Mouse (Mus musculus): ENCODE results near the gene Fbxl19. TPM values are rescaled to one million over a fixed set of nuclear protein-coding genes. Genes with fewer than 3 reads are reported as not detected.
A peak's percentile ranks its signal among the peaks of the same experiment; 100 is the strongest.

Fbxl19 gene
- total RNA-seq, 2 experiments from 2014 or later = 13.1 to 13.7 TPM

GRCm38 (mm10) chr7:127801010-127801621 lies 56.8 kb downstream of the Fbxl19 start:
- DNase-seq = peak; percentile 32 to 34

GRCm38 (mm10) chr7:127802313-127802712 lies 58.0 kb downstream of the Fbxl19 start:
- DNase-seq = no peak

- DNase-seq = no peak
These were observed 64.5 kb downstream of the Fbxl19 start for GRCm38 (mm10) chr7:127808821-127809220.

DNA sequence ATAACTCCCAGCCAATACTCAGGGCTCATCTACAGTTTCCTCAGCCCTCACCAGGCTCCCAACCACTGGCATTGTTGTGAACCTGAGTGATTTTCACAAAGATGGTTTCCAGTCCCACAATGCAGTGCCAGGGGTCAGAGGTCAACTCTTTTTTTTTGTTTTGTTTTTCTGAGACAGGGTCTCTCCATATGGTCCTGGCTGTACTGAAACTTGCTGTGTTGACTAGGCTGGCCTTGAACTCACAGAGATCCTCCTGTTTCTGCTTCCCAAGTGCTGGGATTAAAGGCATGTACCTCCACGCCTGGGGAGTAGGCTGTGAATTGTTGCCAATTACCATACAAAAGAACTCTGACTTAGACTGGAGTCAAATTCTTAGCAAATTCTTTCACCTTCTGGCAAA lies 65.5 kb downstream of the Fbxl19 start:
- no peak for DNase-seq

DNA sequence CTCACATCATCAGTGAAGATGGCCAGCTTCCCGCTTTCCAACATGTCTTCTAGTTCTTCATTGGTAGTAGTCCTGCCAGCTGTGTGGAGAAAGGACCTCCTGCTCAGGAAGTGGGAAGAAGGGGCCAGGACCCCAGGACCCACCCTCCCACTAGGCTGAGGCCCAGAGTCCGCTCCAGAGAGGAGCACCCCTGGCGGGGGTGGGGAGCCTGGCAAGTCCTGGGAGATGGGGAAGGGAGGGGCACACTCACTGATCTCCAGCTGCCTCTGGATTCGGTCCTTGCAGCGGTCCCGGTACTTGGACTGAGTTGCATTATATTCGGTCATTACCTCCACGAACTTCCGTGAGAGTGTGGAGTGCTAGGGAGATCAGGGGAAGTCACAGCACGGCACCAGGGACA lies 66.3 kb downstream of the Fbxl19 start:
- no peak for DNase-seq

GRCm38 (mm10) chr7:127811240-127811639 lies 66.9 kb downstream of the Fbxl19 start:
- no peak for DNase-seq

- peak; percentile 72 to 75 for DNase-seq
These were observed 67.9 kb downstream of the Fbxl19 start for GRCm38 (mm10) chr7:127812292-127812691.

GRCm38 (mm10) chr7:127813821-127814220 lies 69.5 kb downstream of the Fbxl19 start:
- peak; percentile 37 to 43 for DNase-seq

DNA sequence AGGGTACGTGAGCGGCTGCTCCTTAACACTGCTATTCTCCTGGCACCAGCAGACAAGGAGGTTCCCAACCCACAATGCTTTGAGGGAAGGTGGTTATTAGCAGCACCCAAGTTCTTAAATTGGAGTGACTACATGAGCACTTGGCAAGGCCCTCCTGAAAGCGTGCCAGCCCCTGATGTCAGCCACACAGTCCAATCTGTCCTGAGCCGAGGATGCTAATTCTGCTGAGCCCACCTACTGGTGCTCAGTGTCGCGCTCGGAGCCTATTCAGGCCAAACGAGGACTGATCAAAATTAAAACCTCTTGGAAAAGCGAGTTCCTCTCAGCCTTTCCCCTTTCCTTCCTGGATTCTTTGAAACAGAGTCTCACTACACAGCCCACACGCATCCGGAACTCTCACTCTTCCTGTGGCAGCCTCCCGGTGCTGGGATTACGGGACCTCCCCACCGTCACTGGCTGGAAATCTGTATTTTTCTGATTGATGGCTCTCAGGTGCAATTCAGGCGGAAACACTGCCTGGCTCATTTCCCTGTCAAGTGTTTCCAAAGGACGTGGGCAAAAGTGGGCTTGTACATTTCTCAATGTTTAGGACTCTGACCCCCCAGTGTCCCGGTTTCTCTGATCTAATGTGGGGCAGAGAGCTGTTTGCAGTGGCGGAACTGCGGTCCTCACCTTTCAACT lies 70.0 kb downstream of the Fbxl19 start:
- DNase-seq = peak; percentile 77

GRCm38 (mm10) chr7:127815116-127815665 lies 70.8 kb downstream of the Fbxl19 start:
- no peak for DNase-seq

DNA sequence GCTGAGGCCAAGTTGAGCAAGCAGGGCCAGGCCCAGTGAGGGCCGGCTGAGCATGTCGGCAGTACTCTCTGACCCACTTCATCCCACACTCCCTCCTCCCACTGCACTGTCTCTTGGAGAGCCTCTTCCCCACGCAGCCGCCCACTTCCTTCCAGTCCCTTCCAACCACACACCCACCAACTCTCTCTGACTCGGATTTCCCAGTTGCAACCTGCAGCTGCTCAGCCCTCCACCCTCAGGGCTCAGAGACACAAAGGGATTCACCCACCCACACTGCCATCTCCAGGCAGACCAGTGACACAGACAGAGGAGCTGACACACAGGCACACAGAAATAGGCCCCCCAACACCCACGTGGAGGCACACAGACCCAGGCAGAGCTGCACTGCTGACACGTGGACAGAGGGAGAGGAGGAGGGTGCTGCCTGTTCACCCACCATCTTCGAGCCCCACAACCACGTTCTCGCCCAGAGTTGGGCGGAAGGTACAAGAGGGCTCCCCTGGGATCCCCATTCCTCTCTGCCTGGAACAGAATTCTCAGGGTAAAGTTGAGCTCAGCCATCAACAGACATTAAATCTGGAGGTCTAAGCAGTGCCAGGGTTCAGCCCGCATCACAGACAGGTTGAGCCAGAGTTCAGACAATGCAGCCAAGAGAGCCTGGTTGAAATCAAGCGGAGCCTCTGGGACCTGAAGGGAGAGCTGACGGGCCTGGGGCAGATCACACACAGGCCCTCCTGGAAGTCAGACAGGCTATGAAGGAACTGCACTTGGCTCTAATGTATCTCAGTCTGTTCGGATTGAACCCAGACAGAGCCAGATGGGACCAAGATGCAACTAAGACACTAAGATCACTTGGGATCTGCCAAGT lies 71.8 kb downstream of the Fbxl19 start:
- peak; percentile 45 to 59 for DNase-seq

- no peak for DNase-seq
These were observed 72.7 kb downstream of the Fbxl19 start for GRCm38 (mm10) chr7:127817053-127817452.

DNA sequence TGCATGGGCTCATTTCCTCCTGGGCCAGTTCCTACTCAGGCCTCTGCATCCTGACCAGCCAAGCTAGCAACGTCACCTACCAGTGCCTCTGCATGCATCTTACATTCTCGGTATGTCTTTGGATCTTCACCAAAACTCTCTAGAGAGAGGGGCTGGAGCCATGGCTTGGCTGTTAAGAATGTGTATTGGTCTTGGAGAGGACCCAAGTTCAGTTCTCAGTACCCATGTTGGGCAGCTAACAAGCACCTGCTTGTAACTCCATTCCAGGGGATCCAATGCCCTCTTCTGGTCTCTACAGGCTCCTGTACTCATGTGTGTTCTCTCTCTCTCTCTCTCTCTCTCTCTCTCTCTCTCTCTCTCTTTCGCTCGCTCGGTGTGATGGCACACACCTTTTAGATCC lies 73.4 kb downstream of the Fbxl19 start:
- DNase-seq = no peak

Small RNAs within 50 kb of the gene (microRNA-seq; reads per million reads assigned to microRNA genes)
- gene Mir762 = not detected

Other genes starting within 250 kb of the Fbxl19 start
- gene Srcap, start 232.6 kb upstream of the Fbxl19 start, total RNA-seq (2021) = 10 to 100 TPM; 83.6 to 95.9 TPM
- 10 to 100 TPM; 19.6 to 20.2 TPM for gene Gm42715, start 225.0 kb upstream of the Fbxl19 start, total RNA-seq (2021)
- not detected for gene Tmem265, start 183.2 kb upstream of the Fbxl19 start, total RNA-seq (2021)
- gene Phkg2, start 171.2 kb upstream of the Fbxl19 start, total RNA-seq (2021) = 10 to 100 TPM; 35.4 to 43.1 TPM
- 1 to 10 TPM; 7.0 to 7.8 TPM for gene Ccdc189, start 155.9 kb upstream of the Fbxl19 start, total RNA-seq (2021)
- gene Rnf40, start 155.8 kb upstream of the Fbxl19 start, total RNA-seq (2021) = 10 to 100 TPM; 55.8 to 60.8 TPM
- gene Zfp629, start 128.7 kb upstream of the Fbxl19 start, total RNA-seq (2021) = 10 to 100 TPM; 19.7 to 20.6 TPM
- gene Bcl7c, start 35.6 kb upstream of the Fbxl19 start, total RNA-seq (2021) = 100 to 1,000 TPM in 1 of 2 experiments, 10 to 100 TPM in 1; 63.6 to 103 TPM
- 1 to 10 TPM; 3.2 to 4.2 TPM for gene Ctf1, start 31.8 kb upstream of the Fbxl19 start, total RNA-seq (2021)
- gene Ctf2, start 12.4 kb upstream of the Fbxl19 start, total RNA-seq (2021) = not detected
- 10 to 100 TPM; 27.7 to 36.3 TPM for gene Orai3, start 25.3 kb downstream of the Fbxl19 start, total RNA-seq (2021)
- gene Setd1a, start 32.1 kb downstream of the Fbxl19 start, total RNA-seq (2021) = 10 to 100 TPM; 36.0 TPM
- gene Gm49388, start 41.1 kb downstream of the Fbxl19 start, total RNA-seq (2021) = 1 to 10 TPM; 4.1 to 6.6 TPM
- gene Hsd3b7, start 56.1 kb downstream of the Fbxl19 start, total RNA-seq (2021) = 10 to 100 TPM; 30.0 to 53.3 TPM
- 100 to 1,000 TPM in 1 of 2 experiments, 10 to 100 TPM in 1; 92.5 to 108 TPM for gene Stx4a, start 79.8 kb downstream of the Fbxl19 start, total RNA-seq (2021)
- 1 to 10 TPM; 4.4 to 4.5 TPM for gene Stx1b, start 80.0 kb downstream of the Fbxl19 start, total RNA-seq (2021)
- 10 to 100 TPM; 30.0 to 31.2 TPM for gene Zfp646, start 131.7 kb downstream of the Fbxl19 start, total RNA-seq (2021)
- gene Zfp668, start 132.3 kb downstream of the Fbxl19 start, total RNA-seq (2021) = 1 to 10 TPM; 6.3 to 7.7 TPM
- 1 to 10 TPM in 1 of 2 experiments, under 1 TPM in 1; 0.49 to 1.7 TPM for gene Prss53, start 146.4 kb downstream of the Fbxl19 start, total RNA-seq (2021)
- gene Gm21974, start 150.9 kb downstream of the Fbxl19 start, total RNA-seq (2021) = not detected
- 10 to 100 TPM; 61.5 to 65.8 TPM for gene Vkorc1, start 151.1 kb downstream of the Fbxl19 start, total RNA-seq (2021)
- gene Bckdk, start 159.5 kb downstream of the Fbxl19 start, total RNA-seq (2021) = 100 to 1,000 TPM; 101 to 115 TPM
- gene Kat8, start 168.0 kb downstream of the Fbxl19 start, total RNA-seq (2021) = 10 to 100 TPM; 25.9 to 27.9 TPM
- gene Prss8, start 185.6 kb downstream of the Fbxl19 start, total RNA-seq (2021) = not detected
- gene Prss36, start 202.2 kb downstream of the Fbxl19 start, total RNA-seq (2021) = 10 to 100 TPM in 1 of 2 experiments, 1 to 10 TPM in 1; 6.7 to 10.7 TPM
- gene Fus, start 222.9 kb downstream of the Fbxl19 start, total RNA-seq (2021) = 100 to 1,000 TPM; 170 to 229 TPM
- gene Pycard, start 249.3 kb downstream of the Fbxl19 start, total RNA-seq (2021) = 1 to 10 TPM; 3.6 to 5.4 TPM

Data from adrenal gland, postnatal 36 days (tissue).